Mouse (Mus musculus) gonadal fat pad, adult 2 months (tissue): ENCODE measurements at regions not wholly inside any gene's neighbourhood (a gene's known extent, or its start where the extent isn't known, plus 50 kb on each side); places are given as distances from the start of the nearest gene placed in this dataset.

ENCODE experiments used
- DNase-seq: peaks from one replicate; pipeline ENCODE4 v3.0.0-alpha.2; 2012; ENCODE audit warnings: low read depth

GRCm38 (mm10) chr15:36855550-36856131, 151.9 kb downstream of the Zfp706 start:
- no peak for DNase-seq

GRCm38 (mm10) chr15:36854900-36855321, 152.7 kb downstream of the Zfp706 start:
- DNase-seq, result no peak

- no peak for DNase-seq
These were observed 155.2 kb downstream of the Zfp706 start for GRCm38 (mm10) chr15:36852229-36852821.

GRCm38 (mm10) chr15:36848238-36848637, 159.3 kb downstream of the Zfp706 start:
- no peak for DNase-seq

- no peak for DNase-seq
These were observed 160.8 kb downstream of the Zfp706 start for GRCm38 (mm10) chr15:36846806-36847205.
